Mouse (Mus musculus) hindbrain, embryonic 11.5 days (tissue): ENCODE results near the gene Ralgps2. TPM values are rescaled to one million over a fixed set of nuclear protein-coding genes. Genes with fewer than 3 reads are reported as not detected.
A peak's percentile ranks its signal among the peaks of the same experiment; 100 is the strongest.

Source experiments
- ATAC-seq: fragments of 200-750 bp; cut with Nextera tagmentation; 2 replicates; pipeline ENCODE4 v1.8.0; 2017; ENCODE audit warnings: mild to moderate bottlenecking, moderate TSS enrichment, moderate library complexity; ENCODE audit not compliant: low FRiP score
- DNase-seq: peaks from one replicate; pipeline ENCODE4 v3.0.0-alpha.2; 2015; ENCODE audit warnings: low spot score
- H3K27ac ChIP-seq: fragments of 300-500 bp; sonication (generic); 2 replicates; pipeline ENCODE4 v1.5.1; 2014; ENCODE audit warnings: mild to moderate bottlenecking, low read depth, low read length
- H3K27me3 ChIP-seq: fragments of 300-500 bp; sonication (generic); 2 replicates; pipeline ENCODE4 v1.6.1; 2014; ENCODE audit warnings: mild to moderate bottlenecking, low read length, moderate library complexity, mixed read lengths; ENCODE audit not compliant: control insufficient read depth, insufficient read depth
- H3K36me3 ChIP-seq: fragments of 300-500 bp; sonication (generic); 2 replicates; pipeline ENCODE4 v1.6.1; 2014; ENCODE audit warnings: mild to moderate bottlenecking, low read length, moderate library complexity, mixed read lengths; ENCODE audit not compliant: control insufficient read depth, insufficient read depth
- H3K4me1 ChIP-seq: fragments of 300-500 bp; sonication (generic); replicated peaks from 2 replicates; pipeline ENCODE4 v1.6.1; 2014; ENCODE audit warnings: low read length, mixed read lengths; ENCODE audit not compliant: control insufficient read depth, insufficient read depth
- H3K4me2 ChIP-seq: fragments of 300-500 bp; sonication (generic); replicated peaks from 2 replicates; pipeline ENCODE4 v1.6.1; 2014; ENCODE audit warnings: mild to moderate bottlenecking, low read depth, low read length
- H3K4me3 ChIP-seq: fragments of 300-500 bp; sonication (generic); 2 replicates; pipeline ENCODE4 v1.5.1; 2014; ENCODE audit warnings: low read depth, low read length
- H3K9ac ChIP-seq: fragments of 300-500 bp; sonication (generic); 2 replicates; pipeline ENCODE4 v1.6.1; 2014; ENCODE audit warnings: low read depth, low read length
- H3K9me3 ChIP-seq: fragments of 300-500 bp; sonication (generic); 2 replicates; pipeline ENCODE4 v1.6.1; 2016; ENCODE audit warnings: low read length; ENCODE audit not compliant: control insufficient read depth
- WGBS: fragments of 180-500 bp; shearing (Covaris S2); extraction: QIAGEN DNeasy Blood & Tissue Kit; methylation state at CpG from one replicate; pipeline ENCODE4 v1.1.7; 2014; 5-methylcytosine and 5-hydroxymethylcytosine counted together
- polyA plus RNA-seq: library from polyadenylated mRNA; unstranded; fragments of >200 nt; fragmentation: Nextera tagmentation; extraction: Ambion mirVana; gene quantifications from 2 replicates; pipeline ENCODE4 v1.2.1, GENCODE M21; 2014

Ralgps2 gene
- polyA plus RNA-seq, 1 experiment from 2014 or later: 103 TPM

GRCm38 (mm10) chr1:156905660-156906059 is 33.8 kb downstream of the Ralgps2 start:
- Histone ChIP-seq H3K4me1 (no peaks in the 10 kb centered on the region), H3K27ac (no peak overlapping the region), H3K4me3 (no peak overlapping the region), H3K9ac (no peak overlapping the region), H3K27me3 (no peaks in the 10 kb centered on the region), H3K9me3 (no peaks in the 10 kb centered on the region), H3K4me2 (no peak overlapping the region), H3K36me3 (no peaks in the 10 kb centered on the region)
- ATAC-seq: no peak
- DNase-seq: no peak
- WGBS: 93% methylated on average over 2 of the region's 2 CpGs

- Histone ChIP-seq H3K27ac (no peak overlapping the region), H3K9ac (no peak overlapping the region), H3K27me3 (no peaks in the 10 kb centered on the region), H3K9me3 (no peaks in the 10 kb centered on the region), H3K4me3 (no peak overlapping the region), H3K4me1 (no peaks in the 10 kb centered on the region), H3K36me3 (no peaks in the 10 kb centered on the region), H3K4me2 (no peak overlapping the region)
- ATAC-seq: no peak
- WGBS: 95% methylated on average over 3 of the region's 3 CpGs
- no peak for DNase-seq
Observed at GRCm38 (mm10) chr1:156903899-156904298, 35.5 kb downstream of the Ralgps2 start.

- ATAC-seq: no peak
- Histone ChIP-seq H3K27ac (no peak overlapping the region), H3K27me3 (no peaks in the 10 kb centered on the region), H3K9me3 (no peaks in the 10 kb centered on the region), H3K4me1 (no peaks in the 10 kb centered on the region), H3K9ac (no peak overlapping the region), H3K4me3 (no peak overlapping the region), H3K36me3 (no peaks in the 10 kb centered on the region), H3K4me2 (no peak overlapping the region)
- no peak for DNase-seq
- 91% methylated on average over 6 of the region's 6 CpGs for WGBS
Observed at GRCm38 (mm10) chr1:156901689-156902088, 37.7 kb downstream of the Ralgps2 start.

GRCm38 (mm10) chr1:156891561-156891960 is 47.9 kb downstream of the Ralgps2 start:
- WGBS: 90% methylated on average over 4 of the region's 4 CpGs
- ATAC-seq: no peak

GRCm38 (mm10) chr1:156888830-156889229 is 50.6 kb downstream of the Ralgps2 start:
- 90% methylated on average over 4 of the region's 4 CpGs for WGBS
- DNase-seq (no peak), ATAC-seq (no peak)
- no peak overlapping the region for H3K4me2 ChIP-seq
- no peaks in the 10 kb centered on the region for H3K36me3 ChIP-seq
- H3K9ac ChIP-seq: no peak overlapping the region
- H3K9me3 ChIP-seq: no peaks in the 10 kb centered on the region
- H3K27ac ChIP-seq: no peak overlapping the region
- H3K4me1 ChIP-seq: no peaks in the 10 kb centered on the region
- H3K4me3 ChIP-seq: no peak overlapping the region
- H3K27me3 ChIP-seq: no peaks in the 10 kb centered on the region

More at GRCm38 (mm10) chr1:156891561-156891960, 47.9 kb downstream of the Ralgps2 start:
- H3K9me3 ChIP-seq: no peaks in the 10 kb centered on the region
- H3K27ac ChIP-seq: no peak overlapping the region
- H3K27me3 ChIP-seq: no peaks in the 10 kb centered on the region
- H3K36me3 ChIP-seq: no peaks in the 10 kb centered on the region
- peak; percentile 9 for DNase-seq
- H3K4me3 ChIP-seq: no peak overlapping the region
- no peaks in the 10 kb centered on the region for H3K4me1 ChIP-seq
- no peak overlapping the region for H3K9ac ChIP-seq
- no peak overlapping the region for H3K4me2 ChIP-seq

GRCm38 (mm10) chr1:156885879-156886278 is 53.5 kb downstream of the Ralgps2 start:
- Histone ChIP-seq H3K27me3 (no peaks in the 10 kb centered on the region), H3K36me3 (peaks cover 5% of the 10 kb centered on the region; the same call in 1 of the 2 replicates), H3K4me2 (no peak overlapping the region), H3K9me3 (no peaks in the 10 kb centered on the region), H3K9ac (no peak overlapping the region), H3K4me1 (no peaks in the 10 kb centered on the region), H3K27ac (no peak overlapping the region), H3K4me3 (no peak overlapping the region)
- 90% methylated on average over 2 of the region's 2 CpGs for WGBS
- DNase-seq (no peak), ATAC-seq (no peak)

GRCm38 (mm10) chr1:156884782-156885181 is 54.6 kb downstream of the Ralgps2 start:
- no peaks in the 10 kb centered on the region for H3K9me3 ChIP-seq
- no peak overlapping the region for H3K27ac ChIP-seq
- H3K4me2 ChIP-seq: no peak overlapping the region
- no peak for ATAC-seq
- no peak overlapping the region for H3K4me3 ChIP-seq
- peaks cover 5% of the 10 kb centered on the region; the same call in 1 of the 2 replicates for H3K36me3 ChIP-seq
- no peaks in the 10 kb centered on the region for H3K27me3 ChIP-seq
- WGBS: 87% methylated on average over 2 of the region's 2 CpGs
- H3K4me1 ChIP-seq: no peaks in the 10 kb centered on the region
- H3K9ac ChIP-seq: no peak overlapping the region
- DNase-seq: no peak

GRCm38 (mm10) chr1:156870616-156871015 is 68.8 kb downstream of the Ralgps2 start:
- no peaks in the 10 kb centered on the region for H3K4me1 ChIP-seq

GRCm38 (mm10) chr1:156870028-156870427 is 69.4 kb downstream of the Ralgps2 start:
- Histone ChIP-seq H3K36me3 (no peaks in the 10 kb centered on the region), H3K27me3 (no peaks in the 10 kb centered on the region), H3K4me1 (no peaks in the 10 kb centered on the region), H3K27ac (no peak overlapping the region), H3K9me3 (no peaks in the 10 kb centered on the region), H3K4me3 (no peak overlapping the region), H3K9ac (no peak overlapping the region), H3K4me2 (no peak overlapping the region)
- no peak for ATAC-seq
- DNase-seq: no peak
- WGBS: 91% methylated on average over 5 of the region's 5 CpGs

More at GRCm38 (mm10) chr1:156870616-156871015, 68.8 kb downstream of the Ralgps2 start:
- Histone ChIP-seq H3K4me3 (no peak overlapping the region), H3K36me3 (no peaks in the 10 kb centered on the region), H3K27ac (no peak overlapping the region), H3K9ac (no peak overlapping the region), H3K4me2 (no peak overlapping the region), H3K27me3 (no peaks in the 10 kb centered on the region), H3K9me3 (no peaks in the 10 kb centered on the region)
- no peak for ATAC-seq
- WGBS: 87% methylated on average over 4 of the region's 4 CpGs
- DNase-seq: no peak
